Mouse (Mus musculus): ENCODE measurements around the gene Gm49403.
"Not testable (repeated sequence)": the region's sequence is repeated elsewhere in the genome, so short reads cannot be mapped to it uniquely, and the experiment has no call there.

Gene Gm49403

GRCm38 (mm10) chr19:8883616-8884015 lies at the start of gene Gm49403, which contains the start of gene Lbhd1:
Gene Gm49403, plus strand, starts transcription at chr19:8883930.
Gene Lbhd1, plus strand, starts transcription at chr19:8883732.
- no peak for DNase-seq

- not testable (repeated sequence) for DNase-seq
Measured at GRCm38 (mm10) chr19:8836327-8836726, 47.4 kb upstream of the Gm49403 start.

- DNase-seq, result peak; percentile 85 to 88
Measured at GRCm38 (mm10) chr19:8837251-8837791, 46.4 kb upstream of the Gm49403 start, which contains the start of gene Bscl2. Gene Bscl2, plus strand, starts transcription at chr19:8837467.

- peak; percentile 53 to 73 for DNase-seq
Measured at GRCm38 (mm10) chr19:8838041-8838730, 45.5 kb upstream of the Gm49403 start.

- DNase-seq, result peak; percentile 85 to 93
Measured at GRCm38 (mm10) chr19:8839103-8839907, 44.4 kb upstream of the Gm49403 start, which contains the start of gene Gng3. Gene Gng3, minus strand, starts transcription at chr19:8839194.

GRCm38 (mm10) chr19:8839908-8840791 lies 43.6 kb upstream of the Gm49403 start:
- peak; percentile 85 to 89 for DNase-seq

GRCm38 (mm10) chr19:8841012-8841411 lies 42.7 kb upstream of the Gm49403 start:
- DNase-seq, result peak in 1 of 2 experiments; percentile 44

GRCm38 (mm10) chr19:8842961-8843360 lies 40.8 kb upstream of the Gm49403 start:
- no peak for DNase-seq

GRCm38 (mm10) chr19:8844371-8845129 lies 39.2 kb upstream of the Gm49403 start:
- DNase-seq, result peak; percentile 77 to 82

- no peak for DNase-seq
Measured at GRCm38 (mm10) chr19:8848356-8848755, 35.4 kb upstream of the Gm49403 start.

- peak in 1 of 2 experiments; percentile 28 for DNase-seq
Measured at GRCm38 (mm10) chr19:8850402-8850901, 33.3 kb upstream of the Gm49403 start, which contains the start of gene Lrrn4cl. Gene Lrrn4cl, plus strand, starts transcription at chr19:8850768.

GRCm38 (mm10) chr19:8851639-8852038 lies 32.1 kb upstream of the Gm49403 start:
- DNase-seq, result no peak

- no peak for DNase-seq
Measured at GRCm38 (mm10) chr19:8852236-8852928, 31.3 kb upstream of the Gm49403 start.

GRCm38 (mm10) chr19:8853117-8853516 lies 30.6 kb upstream of the Gm49403 start:
- DNase-seq, result no peak

GRCm38 (mm10) chr19:8857689-8858088 lies 26.0 kb upstream of the Gm49403 start:
- peak in 1 of 2 experiments; percentile 38 for DNase-seq

GRCm38 (mm10) chr19:8859018-8859417 lies 24.7 kb upstream of the Gm49403 start:
- DNase-seq, result peak in 1 of 2 experiments; percentile 31

GRCm38 (mm10) chr19:8864265-8864664 lies 19.5 kb upstream of the Gm49403 start:
- no peak for DNase-seq

GRCm38 (mm10) chr19:8870381-8870780 lies 13.3 kb upstream of the Gm49403 start:
- not testable (repeated sequence) for DNase-seq

GRCm38 (mm10) chr19:8870838-8871237 lies 12.9 kb upstream of the Gm49403 start:
- no peak for DNase-seq

All from cerebellum, adult 18-20 months (tissue).